Mouse (Mus musculus) CH12.LX (cell line): ENCODE data around the gene Gm42421.

ENCODE experiments used
- E2F4 ChIP-seq: IDR thresholded peaks from 2 replicates; pipeline ENCODE4 v1.6.1; 2011; ENCODE audit warnings: low read depth, low read length, improper control_type of control experiment; ENCODE audit not compliant: insufficient replicate concordance
- SMC3 ChIP-seq: IDR thresholded peaks from 2 replicates; pipeline ENCODE4 v1.6.1; 2011; ENCODE audit warnings: low read depth, low read length, improper control_type of control experiment
- USF1 ChIP-seq: IDR thresholded peaks from 2 replicates; pipeline ENCODE4 v1.6.1; 2014; ENCODE audit warnings: low read depth, mild to moderate bottlenecking, inconsistent platforms, low read length, improper control_type of control experiment

DNA sequence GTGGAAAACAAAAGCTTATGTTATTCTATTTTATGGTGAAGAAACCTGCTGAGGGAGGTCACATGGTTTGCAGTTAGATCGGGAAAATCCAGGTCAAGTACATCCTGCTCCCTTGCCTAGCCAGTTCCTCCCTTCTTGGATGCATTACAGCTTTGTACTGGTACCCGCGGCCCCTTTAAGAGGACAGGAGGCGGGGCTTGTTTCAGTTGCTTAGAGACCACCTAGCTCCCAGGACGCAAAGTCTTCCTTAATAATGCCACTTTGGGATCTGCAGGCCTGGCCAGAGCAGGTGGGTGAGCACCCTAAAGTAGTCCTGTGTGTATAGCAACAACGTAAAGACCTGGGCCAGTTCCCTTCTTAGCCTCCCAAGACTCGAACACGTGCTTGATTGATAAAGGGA, 4.9 kb downstream of the Gm42421 start, which contains the start of gene Rsph10b:
- no peak for TF ChIP-seq SMC3
- TF ChIP-seq USF1: no peak
- no peak for TF ChIP-seq E2F4
